Mouse (Mus musculus) hindbrain, embryonic 15.5 days (tissue): ENCODE measurements at regions not wholly inside any gene's neighbourhood (a gene's known extent, or its start where the extent isn't known, plus 50 kb on each side); places are given as distances from the start of the nearest gene placed in this dataset.
A peak's percentile ranks its signal among the peaks of the same experiment; 100 is the strongest.

Experiments
- ATAC-seq: fragments of 200-750 bp; cut with Nextera tagmentation; 2 replicates; pipeline ENCODE4 v1.8.0; 2017; ENCODE audit warnings: low read depth, moderate number of reproducible peaks, moderate TSS enrichment; ENCODE audit not compliant: low FRiP score
- H3K27ac ChIP-seq: fragments of 300-500 bp; sonication (generic); replicated peaks from 2 replicates; pipeline ENCODE4 v1.5.1; 2015; ENCODE audit warnings: mild to moderate bottlenecking, inconsistent platforms
- H3K27me3 ChIP-seq: fragments of 300-500 bp; sonication (generic); 2 replicates; pipeline ENCODE4 v1.6.1; 2015; ENCODE audit warnings: control low read depth, inconsistent platforms
- H3K36me3 ChIP-seq: fragments of 300-500 bp; sonication (generic); 2 replicates; pipeline ENCODE4 v1.6.1; 2015; ENCODE audit warnings: control low read depth, inconsistent platforms
- H3K4me1 ChIP-seq: fragments of 300-500 bp; sonication (generic); replicated peaks from 2 replicates; pipeline ENCODE4 v1.6.1; 2015; ENCODE audit warnings: control low read depth, inconsistent platforms
- H3K4me2 ChIP-seq: fragments of 300-500 bp; sonication (generic); 2 replicates; pipeline ENCODE4 v1.6.1; 2015; ENCODE audit warnings: moderate library complexity, mild to moderate bottlenecking, inconsistent platforms
- H3K4me3 ChIP-seq: fragments of 300-500 bp; sonication (generic); 2 replicates; pipeline ENCODE4 v1.5.1; 2015; ENCODE audit warnings: mild to moderate bottlenecking, inconsistent platforms
- H3K9ac ChIP-seq: fragments of 300-500 bp; sonication (generic); 2 replicates; pipeline ENCODE4 v1.6.1; 2015; ENCODE audit warnings: inconsistent platforms
- H3K9me3 ChIP-seq: fragments of 300-500 bp; sonication (generic); 2 replicates; pipeline ENCODE4 v1.6.1; 2016; ENCODE audit warnings: control low read depth, inconsistent platforms
- WGBS: fragments of 180-500 bp; shearing (Covaris S2); methylation state at CpG from one replicate; pipeline ENCODE4 v1.1.7; 2015; 5-methylcytosine and 5-hydroxymethylcytosine counted together

GRCm38 (mm10) chr16:84100444-84100843 is 414.5 kb upstream of the A730009L09Rik start:
- H3K9ac ChIP-seq: no peak overlapping the region
- no peak overlapping the region for H3K4me2 ChIP-seq
- no peaks in the 10 kb centered on the region for H3K9me3 ChIP-seq
- WGBS: 80% methylated on average over 1 of the region's 1 CpGs
- H3K4me1 ChIP-seq: no peaks in the 10 kb centered on the region
- H3K27me3 ChIP-seq: no peaks in the 10 kb centered on the region
- ATAC-seq: no peak
- H3K36me3 ChIP-seq: no peaks in the 10 kb centered on the region
- H3K27ac ChIP-seq: no peak overlapping the region
- H3K4me3 ChIP-seq: no peak overlapping the region

- ATAC-seq: no peak
- no peaks in the 10 kb centered on the region for H3K27me3 ChIP-seq
- WGBS: 79% methylated on average over 5 of the region's 5 CpGs
- H3K4me1 ChIP-seq: no peaks in the 10 kb centered on the region
- no peak overlapping the region for H3K4me3 ChIP-seq
- no peak overlapping the region for H3K27ac ChIP-seq
- no peaks in the 10 kb centered on the region for H3K9me3 ChIP-seq
- no peaks in the 10 kb centered on the region for H3K36me3 ChIP-seq
- H3K9ac ChIP-seq: no peak overlapping the region
- no peak overlapping the region for H3K4me2 ChIP-seq
These were observed 403.3 kb upstream of the A730009L09Rik start for GRCm38 (mm10) chr16:84111610-84112009.

DNA sequence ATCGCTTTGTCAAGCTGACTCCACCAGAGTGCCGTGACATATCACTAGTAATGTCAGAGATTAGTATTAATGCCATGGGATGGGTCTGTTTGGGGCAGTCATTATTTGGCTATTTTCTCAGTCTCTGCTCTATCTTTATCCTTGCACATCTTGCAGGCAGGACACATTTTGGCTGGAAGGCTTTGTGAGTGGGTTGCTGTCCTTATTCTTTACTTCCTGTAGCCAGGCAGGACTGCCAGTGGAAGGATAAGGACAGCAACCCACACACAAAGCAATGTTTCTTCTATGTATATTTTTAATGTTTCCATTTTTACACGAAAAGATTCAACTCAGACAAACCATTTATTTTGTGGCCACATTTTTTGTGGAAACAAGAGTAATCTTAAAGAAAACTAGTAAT is 397.4 kb upstream of the A730009L09Rik start:
- no peak overlapping the region for H3K4me2 ChIP-seq
- no peak overlapping the region for H3K9ac ChIP-seq
- ATAC-seq: no peak
- no peaks in the 10 kb centered on the region for H3K27me3 ChIP-seq
- H3K27ac ChIP-seq: no peak overlapping the region
- no peaks in the 10 kb centered on the region for H3K4me1 ChIP-seq
- no peaks in the 10 kb centered on the region for H3K36me3 ChIP-seq
- H3K9me3 ChIP-seq: no peaks in the 10 kb centered on the region
- no peak overlapping the region for H3K4me3 ChIP-seq
- 91% methylated on average over 3 of the region's 3 CpGs for WGBS

GRCm38 (mm10) chr16:84135651-84136200 is 379.2 kb upstream of the A730009L09Rik start:
- Histone ChIP-seq H3K9me3 (no peaks in the 10 kb centered on the region), H3K27me3 (no peaks in the 10 kb centered on the region), H3K4me1 (no peaks in the 10 kb centered on the region), H3K27ac (no peak overlapping the region), H3K36me3 (no peaks in the 10 kb centered on the region), H3K9ac (no peak overlapping the region), H3K4me2 (no peak overlapping the region), H3K4me3 (no peak overlapping the region)
- ATAC-seq: peak; percentile 34; the same call in 1 of the 2 replicates
- 51% methylated on average over 4 of the region's 4 CpGs for WGBS

GRCm38 (mm10) chr16:84151872-84152271 is 363.0 kb upstream of the A730009L09Rik start:
- Histone ChIP-seq H3K4me3 (no peak overlapping the region), H3K27ac (no peak overlapping the region), H3K9me3 (no peaks in the 10 kb centered on the region), H3K27me3 (no peaks in the 10 kb centered on the region), H3K4me2 (no peak overlapping the region), H3K36me3 (no peaks in the 10 kb centered on the region), H3K4me1 (no peaks in the 10 kb centered on the region), H3K9ac (no peak overlapping the region)
- no peak for ATAC-seq
- WGBS: 66% methylated on average over 3 of the region's 3 CpGs

- Histone ChIP-seq H3K36me3 (no peaks in the 10 kb centered on the region), H3K4me3 (no peak overlapping the region), H3K27me3 (no peaks in the 10 kb centered on the region), H3K9ac (no peak overlapping the region), H3K4me1 (no peaks in the 10 kb centered on the region), H3K4me2 (no peak overlapping the region), H3K27ac (no peak overlapping the region), H3K9me3 (no peaks in the 10 kb centered on the region)
- WGBS: 88% methylated on average over 1 of the region's 1 CpGs
- no peak for ATAC-seq
These were observed 342.8 kb upstream of the A730009L09Rik start for GRCm38 (mm10) chr16:84172080-84172479.
